Mouse (Mus musculus): ENCODE results near the gene Cyp4a14.
"Not testable (repeated sequence)": the region's sequence is repeated elsewhere in the genome, so short reads cannot be mapped to it uniquely, and the experiment has no call there.

Gene Cyp4a14

DNA sequence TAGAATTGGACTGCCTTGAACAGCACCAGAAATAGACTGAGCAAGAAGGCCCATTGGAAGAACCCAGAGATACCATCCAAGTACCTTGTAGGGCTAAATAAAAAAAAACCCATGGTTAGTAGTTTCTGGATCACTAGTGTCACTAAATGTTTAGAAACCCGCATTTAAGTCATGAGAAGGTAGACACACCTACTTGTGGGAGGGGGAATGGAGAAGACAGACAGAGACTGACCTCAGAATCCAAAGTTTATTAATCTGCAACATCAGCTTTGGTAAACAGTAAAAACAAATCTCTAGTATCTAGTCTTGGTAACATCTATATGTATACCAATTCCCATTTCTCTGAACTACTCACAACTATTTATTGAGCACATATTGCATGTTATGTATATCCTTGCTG is at the start of gene Cyp4a14:
Cyp4a14 (minus strand) TSS at position 142 of the 400 bp plus-strand sequence.
- no peak for DNase-seq (ENCODE audit: extremely low read depth, low read depth)

GRCm38 (mm10) chr4:115545101-115545500 is 49.2 kb upstream of the Cyp4a14 start:
- no peak for DNase-seq (ENCODE audit: extremely low read depth, low read depth)

DNA sequence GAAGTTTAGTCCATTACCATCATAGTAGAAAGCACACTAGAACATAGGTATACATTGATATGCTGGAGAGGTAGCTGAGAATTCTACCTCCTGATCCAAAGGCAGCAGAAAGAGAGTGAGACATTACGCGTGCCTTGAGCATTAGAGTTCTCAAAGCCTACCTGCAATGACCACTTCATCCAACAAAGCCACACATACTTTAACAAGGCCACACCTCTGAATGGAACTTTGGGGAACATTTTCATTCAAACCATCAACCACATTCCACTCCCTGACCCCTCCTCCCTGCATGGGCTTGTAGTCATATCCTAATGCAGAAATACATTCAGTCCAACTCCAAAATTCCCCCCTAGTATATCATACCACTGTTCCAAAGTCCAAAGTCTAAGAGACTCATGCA is 25.8 kb upstream of the Cyp4a14 start:
- DNase-seq (ENCODE audit: extremely low read depth, low read depth), result no peak

DNA sequence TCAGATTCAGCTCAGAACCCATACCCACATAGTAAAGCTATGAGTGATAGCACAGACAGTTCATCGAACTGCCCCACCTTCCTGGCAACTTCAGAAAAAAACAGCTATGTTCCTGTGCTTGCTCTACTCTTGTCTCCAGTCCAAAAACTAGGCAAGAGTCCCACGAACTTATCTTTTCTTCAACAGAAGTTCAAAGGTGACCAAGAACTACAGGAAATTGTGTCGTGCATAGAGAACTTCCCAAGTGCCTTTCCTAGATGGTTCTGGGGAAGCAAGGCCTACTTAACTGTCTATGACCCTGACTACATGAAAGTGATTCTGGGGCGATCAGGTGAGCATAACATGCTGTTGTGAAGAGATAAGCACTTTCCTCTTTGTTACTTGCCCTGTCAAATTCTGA is 23.5 kb upstream of the Cyp4a14 start:
- DNase-seq (ENCODE audit: extremely low read depth, low read depth), result no peak

- not testable (repeated sequence) for DNase-seq (ENCODE audit: extremely low read depth, low read depth)
Observed at GRCm38 (mm10) chr4:115518000-115518399, 22.1 kb upstream of the Cyp4a14 start, which contains the start of gene Cyp4a10. Cyp4a10 (plus strand) TSS chr4:115518264.

GRCm38 (mm10) chr4:115513964-115514363 is 18.0 kb upstream of the Cyp4a14 start:
- DNase-seq (ENCODE audit: extremely low read depth, low read depth), result not testable (repeated sequence)

- DNase-seq (ENCODE audit: extremely low read depth, low read depth), result no peak
Observed at GRCm38 (mm10) chr4:115497466-115497865, 1.5 kb upstream of the Cyp4a14 start.

DNA sequence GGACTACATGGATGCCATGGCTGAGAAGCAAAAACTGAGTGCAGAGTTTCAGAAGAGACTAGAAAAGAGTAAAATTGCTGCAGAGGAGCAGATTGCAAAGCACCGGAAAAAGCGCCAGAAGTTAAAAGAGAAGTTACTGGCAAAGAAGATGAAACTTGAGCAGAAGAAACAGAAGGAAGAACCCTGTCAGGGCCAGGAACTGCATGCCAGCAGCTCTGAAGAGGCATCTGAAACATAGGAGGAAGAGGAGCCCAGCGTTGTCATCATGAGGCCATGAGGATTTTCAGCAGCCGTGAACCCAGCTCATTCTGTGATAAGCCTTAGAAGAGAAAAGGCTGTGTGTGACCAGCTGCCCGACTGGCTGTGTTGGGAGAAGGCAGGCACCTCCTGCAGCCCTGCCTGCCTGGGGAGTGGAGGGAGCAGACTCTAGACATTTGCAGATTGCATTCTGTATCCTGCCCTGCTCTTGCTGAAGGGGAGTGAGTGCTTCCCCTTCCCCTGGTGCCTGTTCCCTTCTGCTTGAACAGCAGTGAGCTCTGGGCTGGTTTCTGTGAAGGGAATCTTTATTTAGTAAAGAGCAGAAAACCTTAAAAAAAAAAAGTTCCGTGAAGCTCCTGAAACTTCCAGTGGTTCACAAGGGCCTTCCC is 14.8 kb downstream of the Cyp4a14 start:
- DNase-seq (ENCODE audit: extremely low read depth, low read depth), result no peak

- DNase-seq (ENCODE audit: extremely low read depth, low read depth), result not testable (repeated sequence)
Observed at GRCm38 (mm10) chr4:115476051-115476450, 19.9 kb downstream of the Cyp4a14 start.

- not testable (repeated sequence) for DNase-seq (ENCODE audit: extremely low read depth, low read depth)
Observed at GRCm38 (mm10) chr4:115473585-115473984, 22.4 kb downstream of the Cyp4a14 start.

- DNase-seq (ENCODE audit: extremely low read depth, low read depth), result no peak
Observed at GRCm38 (mm10) chr4:115452304-115452703, 43.6 kb downstream of the Cyp4a14 start, which contains the start of gene Cyp4a30b. Cyp4a30b (plus strand) TSS chr4:115452604.

DNA sequence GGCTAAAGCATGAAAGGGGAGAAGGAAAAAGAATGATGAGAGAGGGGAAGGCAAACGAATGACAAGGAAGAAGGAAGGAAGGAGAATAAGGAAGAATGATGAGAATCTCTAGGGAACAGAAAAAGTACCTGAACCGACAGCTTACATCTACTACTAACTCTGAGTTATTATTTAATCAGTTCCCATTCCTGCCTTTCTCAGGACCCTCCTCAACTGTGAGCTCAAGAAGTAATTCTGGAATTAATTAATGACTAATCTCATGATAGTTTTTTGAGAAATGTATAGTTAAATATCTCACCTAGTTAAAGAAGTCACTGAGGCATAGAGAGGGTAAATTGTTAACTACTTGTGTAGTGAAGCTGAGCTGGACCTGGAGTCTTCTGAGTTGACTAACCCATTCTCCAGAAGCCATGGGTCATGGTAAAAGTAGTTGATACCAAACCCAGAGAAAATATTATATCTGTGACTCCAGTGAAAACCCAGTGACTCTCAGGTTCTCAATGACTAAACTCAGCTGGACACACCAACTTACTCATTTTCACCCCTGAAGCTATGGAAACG is 45.3 kb downstream of the Cyp4a14 start:
- no peak for DNase-seq (ENCODE audit: extremely low read depth, low read depth)

Measured in MEL-GATA-1-ER (cell line).